Mouse (Mus musculus): Measurements from ENCODE around the gene Dntt.

Gene Dntt

GRCm38 (mm10) chr19:41029219-41029618, at the start of gene Dntt:
Gene Dntt, plus strand, starts transcription at chr19:41029275.
- no peak for DNase-seq (ENCODE audit: low spot score)

- no peak for DNase-seq (ENCODE audit: low spot score)
These were observed 48.4 kb upstream of the Dntt start for GRCm38 (mm10) chr19:40980671-40981070.

- DNase-seq (ENCODE audit: low spot score), result no peak
These were observed 44.5 kb upstream of the Dntt start for GRCm38 (mm10) chr19:40984536-40984935.

- DNase-seq (ENCODE audit: low spot score), result no peak
These were observed 40.2 kb upstream of the Dntt start for GRCm38 (mm10) chr19:40988856-40989255.

- no peak for DNase-seq (ENCODE audit: low spot score)
These were observed 39.0 kb upstream of the Dntt start for GRCm38 (mm10) chr19:40989961-40990600.

- DNase-seq (ENCODE audit: low spot score), result no peak
These were observed 38.2 kb upstream of the Dntt start for GRCm38 (mm10) chr19:40990781-40991343.

- no peak for DNase-seq (ENCODE audit: low spot score)
These were observed 37.4 kb upstream of the Dntt start for GRCm38 (mm10) chr19:40991626-40992025.

- DNase-seq (ENCODE audit: low spot score), result no peak
These were observed 37.0 kb upstream of the Dntt start for GRCm38 (mm10) chr19:40992096-40992495.

GRCm38 (mm10) chr19:40992517-40993044, 36.5 kb upstream of the Dntt start:
- DNase-seq (ENCODE audit: low spot score), result no peak

GRCm38 (mm10) chr19:40993356-40993755, 35.7 kb upstream of the Dntt start:
- no peak for DNase-seq (ENCODE audit: low spot score)

- no peak for DNase-seq (ENCODE audit: low spot score)
These were observed 35.0 kb upstream of the Dntt start, which contains the start of gene Blnk for GRCm38 (mm10) chr19:40994057-40994585. Gene Blnk, minus strand, starts transcription at chr19:40994535.

- DNase-seq (ENCODE audit: low spot score), result no peak
These were observed 34.2 kb upstream of the Dntt start for GRCm38 (mm10) chr19:40994911-40995310.

- no peak for DNase-seq (ENCODE audit: low spot score)
These were observed 33.4 kb upstream of the Dntt start for GRCm38 (mm10) chr19:40995449-40996401.

GRCm38 (mm10) chr19:40996722-40997121, 32.4 kb upstream of the Dntt start:
- DNase-seq (ENCODE audit: low spot score), result no peak

GRCm38 (mm10) chr19:40998469-40999170, 30.5 kb upstream of the Dntt start:
- DNase-seq (ENCODE audit: low spot score), result no peak

GRCm38 (mm10) chr19:40999569-40999968, 29.5 kb upstream of the Dntt start:
- no peak for DNase-seq (ENCODE audit: low spot score)

GRCm38 (mm10) chr19:41003694-41004315, 25.3 kb upstream of the Dntt start:
- DNase-seq (ENCODE audit: low spot score), result no peak

- no peak for DNase-seq (ENCODE audit: low spot score)
These were observed 22.5 kb upstream of the Dntt start for GRCm38 (mm10) chr19:41006621-41007020.

- DNase-seq (ENCODE audit: low spot score), result no peak
These were observed 21.7 kb upstream of the Dntt start for GRCm38 (mm10) chr19:41007326-41007725.

- DNase-seq (ENCODE audit: low spot score), result no peak
These were observed 21.3 kb upstream of the Dntt start for GRCm38 (mm10) chr19:41007733-41008132.
